Mouse (Mus musculus): ENCODE results near the gene Fbp1. TPM values are rescaled to one million over a fixed set of nuclear protein-coding genes. Genes with fewer than 3 reads are reported as not detected.

Fbp1 gene
- polyA plus RNA-seq (2015; fragmentation: Nextera tagmentation; extraction: Ambion mirVana) = 3.5 and 4.1 TPM in 2 replicates

GRCm38 (mm10) chr13:62887712-62888441 is at the start of gene Fbp1:
Fbp1 (minus strand) TSS chr13:62888282.

GRCm38 (mm10) chr13:62857941-62858915 is 29.9 kb downstream of the Fbp1 start, which contains the start of gene Fbp2:
Fbp2 (minus strand) TSS chr13:62858422.

Other genes with a start within 250 kb of the Fbp1 start
- 7.2 and 7.3 TPM in 2 replicates for gene Platr25, start 127.6 kb downstream of the Fbp1 start, polyA plus RNA-seq (2015; fragmentation: Nextera tagmentation; extraction: Ambion mirVana)
- 2.2 TPM in 2 replicates for gene Gm5141, start 102.5 kb downstream of the Fbp1 start, polyA plus RNA-seq (2015; fragmentation: Nextera tagmentation; extraction: Ambion mirVana)
- gene Fbp2, start 29.9 kb downstream of the Fbp1 start, polyA plus RNA-seq (2015; fragmentation: Nextera tagmentation; extraction: Ambion mirVana) = 0.13 TPM in 1 of 2 replicates, not detected in the other
- 34.0 and 38.6 TPM in 2 replicates for gene 2010111I01Rik, start 76.6 kb upstream of the Fbp1 start, polyA plus RNA-seq (2015; fragmentation: Nextera tagmentation; extraction: Ambion mirVana)